ENCODE assay signal across 22 mouse cellular contexts in the genomic region with DNA sequence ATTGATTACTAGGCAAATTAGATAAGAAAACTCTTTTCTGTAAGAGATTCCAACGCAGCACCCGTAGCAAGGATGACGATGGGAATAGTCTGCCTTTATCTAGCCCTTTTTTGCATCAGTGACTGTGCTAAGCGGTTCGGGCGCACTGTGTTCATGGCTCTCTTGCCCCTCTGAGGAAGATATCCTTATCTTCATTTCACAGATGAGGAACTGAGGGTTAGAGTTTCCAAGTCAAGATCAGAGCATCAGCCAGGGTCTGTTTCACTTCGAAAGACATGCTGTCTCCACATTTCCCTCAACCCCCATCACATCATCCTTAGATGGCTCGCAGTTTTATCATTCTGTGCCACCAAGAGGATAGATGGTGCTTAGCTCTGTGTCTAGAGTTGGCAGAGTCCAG.
A peak's percentile ranks its signal among the peaks of the same experiment; 100 is the strongest.
DNase-seq lines count a peak whose midpoint lies in the region; ATAC-seq lines count a peak whose summit lies in the region.
"Had no signal": no experiment of that assay in that cellular context is flagged by ENCODE, and none has a peak within 500 bp of the region (broad histone marks: within the 10 kb centered on the region; RNA-seq: fewer than 3 reads in every experiment).

No protein-coding gene starts in this region.

- no peaks in the 10 kb centered on the region for H3K9me3 ChIP-seq in limb, embryonic 11.5 days (ENCODE audit: control insufficient read depth, low read length)
- H3K9me3 ChIP-seq in limb, embryonic 10.5 days (replicated peaks) = no peaks in the 10 kb centered on the region
- H3K9me3 ChIP-seq: embryonic facial prominence, embryonic 13.5 days; embryonic facial prominence, embryonic 15.5 days; forebrain, embryonic 10.5 days; forebrain, embryonic 12.5 days had no signal

- no peaks in the 10 kb centered on the region for H3K36me3 ChIP-seq in limb, embryonic 11.5 days (ENCODE audit: control insufficient read depth, insufficient read depth, low read length)
- H3K36me3 ChIP-seq in limb, embryonic 10.5 days = no peaks in the 10 kb centered on the region
- H3K36me3 ChIP-seq: embryonic facial prominence, embryonic 13.5 days; embryonic facial prominence, embryonic 15.5 days; forebrain, embryonic 10.5 days; forebrain, embryonic 12.5 days had no signal

- H3K4me2 ChIP-seq in limb, embryonic 11.5 days (ENCODE audit: low read depth, severe bottlenecking) = no peak overlapping the region
- H3K4me2 ChIP-seq: embryonic facial prominence, embryonic 13.5 days; embryonic facial prominence, embryonic 15.5 days; forebrain, embryonic 12.5 days had no signal

- no peak for ATAC-seq in limb, embryonic 11.5 days (ENCODE audit: insufficient number of reproducible peaks, low FRiP score, low TSS enrichment, low read depth)
- no peak for ATAC-seq in cerebellum, adult (ENCODE audit: insufficient number of reproducible peaks, low FRiP score, low TSS enrichment)
- ATAC-seq: forebrain, embryonic 14.5 days; forebrain, embryonic 16.5 days had no signal

- DNase-seq in limb, embryonic 11.5 days (ENCODE audit: low spot score) = peak; percentile 16
- DNase-seq in limb, embryonic 10.5 days (ENCODE audit: low spot score) = no peak
- DNase-seq in MEL-GATA-1-ER (ENCODE audit: extremely low read depth, low read depth) = peak; percentile 72
- no peak for DNase-seq in lung, postnatal 14 days
- DNase-seq: adrenal gland, adult 2 months; adrenal gland, postnatal 10 days; adrenal gland, postnatal 25 days; cerebellum, adult 11 months; cerebellum, adult 18-20 months; cerebellum, adult 8-10 months; cerebellum, adult 9-11 months; cerebellum, postnatal 14 days; cerebellum, postnatal 36 days; embryo, embryonic 11 days had no signal

- no peaks in the 10 kb centered on the region for H3K27me3 ChIP-seq in limb, embryonic 11.5 days (ENCODE audit: control insufficient read depth, insufficient read depth, low read length)
- no peaks in the 10 kb centered on the region for H3K27me3 ChIP-seq in limb, embryonic 10.5 days (ENCODE audit: low read depth, poor library complexity, severe bottlenecking)
- H3K27me3 ChIP-seq: embryonic facial prominence, embryonic 13.5 days; embryonic facial prominence, embryonic 15.5 days; forebrain, embryonic 12.5 days had no signal

- no peaks in the 10 kb centered on the region for H3K4me1 ChIP-seq in limb, embryonic 11.5 days (ENCODE audit: control insufficient read depth, insufficient read depth, low read length)
- H3K4me1 ChIP-seq in limb, embryonic 10.5 days = peaks cover 8% of the 10 kb centered on the region
- H3K4me1 ChIP-seq: embryonic facial prominence, embryonic 15.5 days had no signal

- no peak overlapping the region for H3K27ac ChIP-seq in limb, embryonic 11.5 days (replicated peaks; ENCODE audit: low read depth, low read length)
- no peak overlapping the region for H3K27ac ChIP-seq in limb, embryonic 10.5 days
- H3K27ac ChIP-seq: embryonic facial prominence, embryonic 13.5 days; embryonic facial prominence, embryonic 15.5 days; forebrain, embryonic 10.5 days; forebrain, embryonic 12.5 days had no signal

- no peak overlapping the region for H3K9ac ChIP-seq in limb, embryonic 11.5 days (ENCODE audit: low read length)
- H3K9ac ChIP-seq: embryonic facial prominence, embryonic 13.5 days; embryonic facial prominence, embryonic 15.5 days; forebrain, embryonic 12.5 days had no signal

- H3K4me3 ChIP-seq in limb, embryonic 11.5 days (ENCODE audit: low read depth, low read length) = no peak overlapping the region
- no peak overlapping the region for H3K4me3 ChIP-seq in limb, embryonic 10.5 days
- H3K4me3 ChIP-seq: embryonic facial prominence, embryonic 13.5 days; embryonic facial prominence, embryonic 15.5 days; erythroblast, embryonic 14.5 days; forebrain, embryonic 10.5 days; forebrain, embryonic 12.5 days had no signal

- 83% methylated on average over 8 of the region's 8 CpGs for WGBS in limb, embryonic 11.5 days
- WGBS in limb, embryonic 10.5 days = 84% methylated on average over 8 of the region's 8 CpGs

Comparison
In these comparisons a context has a peak if more than half of its experiments do, and no peak if none do; other contexts are left out.
1. DNase-seq: peak in limb, embryonic 11.5 days (single experiment) and MEL-GATA-1-ER (single experiment); none in limb, embryonic 10.5 days (single experiment) and lung, postnatal 14 days (single experiment).